Mouse (Mus musculus): Measurements from ENCODE around the gene Shld2.

DNA sequence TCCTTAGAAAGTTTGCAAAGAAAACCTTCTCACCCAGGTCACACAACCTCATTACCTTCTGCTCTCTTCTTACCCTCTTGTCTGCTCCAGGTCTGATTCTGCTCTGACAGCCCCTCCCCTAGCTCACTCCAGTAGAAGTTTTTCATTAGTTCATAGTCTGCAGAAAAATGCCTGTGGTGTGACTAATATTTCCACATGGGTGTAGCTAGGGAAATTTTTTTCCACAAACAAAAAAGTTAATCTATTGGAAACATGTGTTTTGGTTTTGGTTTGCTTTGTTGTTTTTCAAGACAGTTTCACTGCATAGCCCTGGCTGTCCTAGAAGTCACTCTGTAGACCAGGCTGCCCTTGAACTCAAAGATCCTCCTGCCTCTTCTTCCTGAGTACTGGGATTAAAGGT lies 7.8 kb upstream of the Shld2 start:
- no peak for TF ChIP-seq CTCF (IDR thresholded peaks at IDR 0.05; ENCODE audit: extremely low read depth, insufficient read depth, low read length)
- TF ChIP-seq POLR2A (IDR thresholded peaks at IDR 0.05; ENCODE audit: extremely low read depth, insufficient read depth, low read length): no peak
